8 mouse cellular contexts compared by ENCODE assay signal in genomic region chr11:78044758-78045251, GRCm38 (mm10). TPM values are rescaled to one million over a fixed set of nuclear protein-coding genes. Genes with fewer than 3 reads are reported as not detected.
DNase-seq lines count a peak whose midpoint lies in the region; ATAC-seq and TF ChIP-seq lines count a peak whose summit lies in the region.

No protein-coding gene starts in this region.

- 0 out of 2 replicates have a peak overlapping the region, but pooled peaks have one; percentile 22 for H3K27ac ChIP-seq in intestine, embryonic 15.5 days
- no peak overlapping the region for H3K27ac ChIP-seq in intestine, postnatal 0 days (ENCODE audit: low read depth, low read length)
- H3K27ac ChIP-seq in lung, embryonic 14.5 days (ENCODE audit: low read depth) = peak overlapping the region; percentile 30; the same call in 1 of the 2 replicates

- 75% methylated on average over 5 of the region's 5 CpGs for WGBS in intestine, embryonic 15.5 days
- WGBS in intestine, postnatal 0 days = 58% methylated on average over 5 of the region's 5 CpGs
- 63% methylated on average over 5 of the region's 5 CpGs for WGBS in lung, embryonic 14.5 days

- H3K4me1 ChIP-seq in intestine, embryonic 15.5 days (replicated peaks) = no peaks in the 10 kb centered on the region
- H3K4me1 ChIP-seq in intestine, postnatal 0 days (replicated peaks; ENCODE audit: control insufficient read depth, insufficient read depth, low read length) = no peaks in the 10 kb centered on the region
- H3K4me1 ChIP-seq in lung, embryonic 14.5 days (ENCODE audit: insufficient read depth) = no peaks in the 10 kb centered on the region

- no peaks in the 10 kb centered on the region for H3K9me3 ChIP-seq in intestine, embryonic 15.5 days
- H3K9me3 ChIP-seq in intestine, postnatal 0 days (ENCODE audit: control insufficient read depth) = no peaks in the 10 kb centered on the region
- H3K9me3 ChIP-seq in lung, embryonic 14.5 days (ENCODE audit: low read depth, low read length) = no peaks in the 10 kb centered on the region

- no peak overlapping the region for H3K9ac ChIP-seq in intestine, embryonic 15.5 days
- no peak overlapping the region for H3K9ac ChIP-seq in intestine, postnatal 0 days (ENCODE audit: low read depth, low read length)
- no peak overlapping the region for H3K9ac ChIP-seq in lung, embryonic 14.5 days

- ATAC-seq in intestine, embryonic 15.5 days = peak; percentile 41; the same call in 1 of the 2 replicates
- ATAC-seq in intestine, postnatal 0 days = no peak
- no peak; the same call in 1 of the 2 replicates for ATAC-seq in lung, embryonic 14.5 days (ENCODE audit: insufficient read depth)

- peak; percentile 93 for DNase-seq in adrenal gland, postnatal 14 days
- DNase-seq in gastrocnemius, adult 8-10 months (ENCODE audit: low spot score in 2 of 2) = peak; percentile 89 to 94
- DNase-seq in kidney, adult 11 months = peak; percentile 93
- DNase-seq in lung, embryonic 14.5 days = peak; percentile 53
- peak; percentile 81 for DNase-seq in testis, postnatal 14 days (ENCODE audit: low spot score)
- no peak for DNase-seq in thymus, postnatal 4 days

- no peak overlapping the region for H3K4me2 ChIP-seq in intestine, embryonic 15.5 days (replicated peaks)
- no peak overlapping the region for H3K4me2 ChIP-seq in intestine, postnatal 0 days (replicated peaks; ENCODE audit: low read depth)
- H3K4me2 ChIP-seq in lung, embryonic 14.5 days = no peak overlapping the region

- no peaks in the 10 kb centered on the region for H3K27me3 ChIP-seq in intestine, embryonic 15.5 days (replicated peaks)
- no peaks in the 10 kb centered on the region for H3K27me3 ChIP-seq in intestine, postnatal 0 days (replicated peaks; ENCODE audit: control insufficient read depth, insufficient read depth, low read length)
- no peaks in the 10 kb centered on the region for H3K27me3 ChIP-seq in lung, embryonic 14.5 days (ENCODE audit: insufficient read depth, low read length)

- no peaks in the 10 kb centered on the region for H3K36me3 ChIP-seq in intestine, embryonic 15.5 days
- no peaks in the 10 kb centered on the region; the same call in 1 of the 2 replicates for H3K36me3 ChIP-seq in intestine, postnatal 0 days (ENCODE audit: control insufficient read depth, insufficient read depth)
- H3K36me3 ChIP-seq in lung, embryonic 14.5 days (ENCODE audit: insufficient read depth) = 0 out of 2 replicates have a peak, but pooled peaks cover 10% of the 10 kb centered on the region

- TF ChIP-seq CTCF in intestine, postnatal 0 days (IDR thresholded peaks at IDR 0.05; ENCODE audit: low read depth) = no peak
- TF ChIP-seq CTCF in lung, embryonic 14.5 days (IDR thresholded peaks at IDR 0.05; ENCODE audit: low read depth) = no peak

- H3K4me3 ChIP-seq in intestine, embryonic 15.5 days (replicated peaks) = no peak overlapping the region
- H3K4me3 ChIP-seq in intestine, postnatal 0 days (ENCODE audit: low read depth, low read length) = no peak overlapping the region
- H3K4me3 ChIP-seq in lung, embryonic 14.5 days (ENCODE audit: low read depth, low read length) = no peak overlapping the region

RNA-seq across cellular contexts. Expression of gene Flot2, which starts 7.1 kb away (rescaled TPM):
- polyA plus RNA-seq in intestine, embryonic 15.5 days (2015; fragmentation: Nextera tagmentation; extraction: Ambion mirVana) = 44.0 and 44.2 TPM in 2 replicates
- 23.0 and 23.3 TPM in 2 replicates for polyA plus RNA-seq in intestine, postnatal 0 days (2015; fragmentation: Nextera tagmentation; extraction: Ambion mirVana)
- total RNA-seq in adrenal gland, postnatal 14 days (2021) = 74.3 and 81.5 TPM in 2 replicates
- 10 to 100 TPM; 43.7 to 49.7 (median 48.6) TPM for total RNA-seq in gastrocnemius, adult 8-10 months (2022)
- polyA plus RNA-seq in lung, embryonic 14.5 days (2014; fragmentation: Nextera tagmentation; extraction: Ambion mirVana) = 51.4 and 57.4 TPM in 2 replicates

RNA-seq across cellular contexts. Expression of gene Dhrs13, which starts 12.7 kb away (rescaled TPM):
- polyA plus RNA-seq in intestine, embryonic 15.5 days (2015; fragmentation: Nextera tagmentation; extraction: Ambion mirVana) = 18.0 and 18.3 TPM in 2 replicates
- polyA plus RNA-seq in intestine, postnatal 0 days (2015; fragmentation: Nextera tagmentation; extraction: Ambion mirVana) = 4.4 and 5.2 TPM in 2 replicates
- total RNA-seq in adrenal gland, postnatal 14 days (2021) = 9.9 and 10.3 TPM in 2 replicates
- total RNA-seq in gastrocnemius, adult 8-10 months (2022) = under 1 TPM; 0.63 to 0.99 (median 0.79) TPM
- 17.7 and 22.7 TPM in 2 replicates for polyA plus RNA-seq in lung, embryonic 14.5 days (2014; fragmentation: Nextera tagmentation; extraction: Ambion mirVana)

RNA-seq across cellular contexts. Expression of gene Eral1, which starts 35.4 kb away (rescaled TPM):
- polyA plus RNA-seq in intestine, embryonic 15.5 days (2015; fragmentation: Nextera tagmentation; extraction: Ambion mirVana) = 30.8 and 31.6 TPM in 2 replicates
- polyA plus RNA-seq in intestine, postnatal 0 days (2015; fragmentation: Nextera tagmentation; extraction: Ambion mirVana) = 12.2 and 13.0 TPM in 2 replicates
- 28.8 and 31.6 TPM in 2 replicates for total RNA-seq in adrenal gland, postnatal 14 days (2021)
- total RNA-seq in gastrocnemius, adult 8-10 months (2022) = 10 to 100 TPM; 20.5 to 22.9 (median 22.6) TPM
- 37.5 and 38.5 TPM in 2 replicates for polyA plus RNA-seq in lung, embryonic 14.5 days (2014; fragmentation: Nextera tagmentation; extraction: Ambion mirVana)

RNA-seq across cellular contexts. Expression of gene Fam222b, which starts 49.7 kb away (rescaled TPM):
- polyA plus RNA-seq in intestine, embryonic 15.5 days (2015; fragmentation: Nextera tagmentation; extraction: Ambion mirVana) = 13.1 and 13.3 TPM in 2 replicates
- 10.6 and 11.5 TPM in 2 replicates for polyA plus RNA-seq in intestine, postnatal 0 days (2015; fragmentation: Nextera tagmentation; extraction: Ambion mirVana)
- 18.1 and 19.1 TPM in 2 replicates for total RNA-seq in adrenal gland, postnatal 14 days (2021)
- 1 to 10 TPM; 5.6 to 7.8 (median 7.3) TPM for total RNA-seq in gastrocnemius, adult 8-10 months (2022)
- 17.8 and 17.9 TPM in 2 replicates for polyA plus RNA-seq in lung, embryonic 14.5 days (2014; fragmentation: Nextera tagmentation; extraction: Ambion mirVana)
